Mouse (Mus musculus) cerebellum, adult 2 months (tissue): Measurements from ENCODE around the gene Gtpbp1.

Source experiments
- CTCF ChIP-seq: fragments of 200-500 bp; IDR thresholded peaks from 2 replicates; pipeline ENCODE4 v1.5.1; 2011; ENCODE audit warnings: low read depth, mild to moderate bottlenecking, control low read depth, low read length, moderate library complexity, borderline replicate concordance; ENCODE audit not compliant: insufficient read depth
- POLR2A ChIP-seq: fragments of 200-500 bp; IDR thresholded peaks from 2 replicates; pipeline ENCODE4 v1.6.1; 2011; ENCODE audit warnings: low read length, control low read depth, borderline replicate concordance; ENCODE audit not compliant: insufficient read depth

GRCm38 (mm10) chr15:79740739-79741138 lies 50.1 kb downstream of the Gtpbp1 start:
- TF ChIP-seq POLR2A (no peak), CTCF (no peak)
